Mouse (Mus musculus): ENCODE measurements around the gene Bik. TPM values are rescaled to one million over a fixed set of nuclear protein-coding genes. Genes with fewer than 3 reads are reported as not detected.

Gene Bik
- polyA plus RNA-seq (2012; rRNA removed): 0.28 and 0.31 TPM in 2 replicates

GRCm38 (mm10) chr15:83526424-83527091, at the start of gene Bik:
Gene Bik, plus strand, starts transcription at chr15:83526862.
- no peak for TF ChIP-seq POLR2A (IDR thresholded peaks at IDR 0.05; ENCODE audit: extremely low read depth, insufficient read depth, low read length)
- TF ChIP-seq CTCF (IDR thresholded peaks at IDR 0.05; ENCODE audit: extremely low read depth, insufficient read depth, low read length): no peak
- no peaks in the 10 kb centered on the region for H3K4me1 ChIP-seq (ENCODE audit: control insufficient read depth, insufficient read depth, low read length)

GRCm38 (mm10) chr15:83478096-83478495, 48.6 kb upstream of the Bik start:
- no peak for TF ChIP-seq POLR2A (IDR thresholded peaks at IDR 0.05; ENCODE audit: extremely low read depth, insufficient read depth, low read length)
- Histone ChIP-seq H3K4me1 (ENCODE audit: control insufficient read depth, insufficient read depth, low read length) (no peaks in the 10 kb centered on the region), H3K27ac (ENCODE audit: insufficient read depth, low read length) (no peak overlapping the region), H3K4me3 (ENCODE audit: insufficient read depth, low read length) (no peak overlapping the region)

More at GRCm38 (mm10) chr15:83526424-83527091, at the start of gene Bik:
- peak within 1 kb of the TSS; percentile 34 for H3K4me3 ChIP-seq (ENCODE audit: insufficient read depth, low read length)
- no peak within 1 kb of the TSS for H3K27ac ChIP-seq (ENCODE audit: insufficient read depth, low read length)

- Histone ChIP-seq H3K27ac (ENCODE audit: insufficient read depth, low read length) (no peak overlapping the region), H3K4me3 (ENCODE audit: insufficient read depth, low read length) (no peak overlapping the region), H3K4me1 (ENCODE audit: control insufficient read depth, insufficient read depth, low read length) (no peaks in the 10 kb centered on the region)
- TF ChIP-seq POLR2A (IDR thresholded peaks at IDR 0.05; ENCODE audit: extremely low read depth, insufficient read depth, low read length): no peak
- TF ChIP-seq CTCF (IDR thresholded peaks at IDR 0.05; ENCODE audit: extremely low read depth, insufficient read depth, low read length): no peak
Observed at GRCm38 (mm10) chr15:83479818-83480217, 46.8 kb upstream of the Bik start.

GRCm38 (mm10) chr15:83481236-83481780, 45.4 kb upstream of the Bik start:
- H3K4me3 ChIP-seq (ENCODE audit: insufficient read depth, low read length): no peak overlapping the region
- no peak for TF ChIP-seq CTCF (IDR thresholded peaks at IDR 0.05; ENCODE audit: extremely low read depth, insufficient read depth, low read length)
- TF ChIP-seq POLR2A (IDR thresholded peaks at IDR 0.05; ENCODE audit: extremely low read depth, insufficient read depth, low read length): no peak

GRCm38 (mm10) chr15:83482645-83483224, 43.9 kb upstream of the Bik start:
- TF ChIP-seq POLR2A (IDR thresholded peaks at IDR 0.05; ENCODE audit: extremely low read depth, insufficient read depth, low read length) (no peak), CTCF (IDR thresholded peaks at IDR 0.05; ENCODE audit: extremely low read depth, insufficient read depth, low read length) (no peak)
- Histone ChIP-seq H3K27ac (ENCODE audit: insufficient read depth, low read length) (no peak overlapping the region), H3K4me3 (ENCODE audit: insufficient read depth, low read length) (no peak overlapping the region), H3K4me1 (ENCODE audit: control insufficient read depth, insufficient read depth, low read length) (no peaks in the 10 kb centered on the region)

More at GRCm38 (mm10) chr15:83481236-83481780, 45.4 kb upstream of the Bik start:
- H3K4me1 ChIP-seq (ENCODE audit: control insufficient read depth, insufficient read depth, low read length): no peaks in the 10 kb centered on the region
- H3K27ac ChIP-seq (ENCODE audit: insufficient read depth, low read length): no peak overlapping the region

- TF ChIP-seq POLR2A (IDR thresholded peaks at IDR 0.05; ENCODE audit: extremely low read depth, insufficient read depth, low read length): no peak
- peak; percentile 28; the same call in 1 of the 2 replicates for TF ChIP-seq CTCF (IDR thresholded peaks at IDR 0.05; ENCODE audit: extremely low read depth, insufficient read depth, low read length)
- no peak overlapping the region for H3K27ac ChIP-seq (ENCODE audit: insufficient read depth, low read length)
- H3K4me3 ChIP-seq (ENCODE audit: insufficient read depth, low read length): no peak overlapping the region
- no peaks in the 10 kb centered on the region for H3K4me1 ChIP-seq (ENCODE audit: control insufficient read depth, insufficient read depth, low read length)
Observed at GRCm38 (mm10) chr15:83483482-83483881, 43.2 kb upstream of the Bik start.

- no peaks in the 10 kb centered on the region for H3K4me1 ChIP-seq (ENCODE audit: control insufficient read depth, insufficient read depth, low read length)
- TF ChIP-seq CTCF (IDR thresholded peaks at IDR 0.05; ENCODE audit: extremely low read depth, insufficient read depth, low read length) (no peak), POLR2A (IDR thresholded peaks at IDR 0.05; ENCODE audit: extremely low read depth, insufficient read depth, low read length) (no peak)
- no peak overlapping the region for H3K27ac ChIP-seq (ENCODE audit: insufficient read depth, low read length)
- H3K4me3 ChIP-seq (ENCODE audit: insufficient read depth, low read length): no peak overlapping the region
Observed at GRCm38 (mm10) chr15:83484311-83484710, 42.4 kb upstream of the Bik start.

GRCm38 (mm10) chr15:83487477-83488115, 39.1 kb upstream of the Bik start:
- TF ChIP-seq CTCF (IDR thresholded peaks at IDR 0.05; ENCODE audit: extremely low read depth, insufficient read depth, low read length): no peak
- no peak for TF ChIP-seq POLR2A (IDR thresholded peaks at IDR 0.05; ENCODE audit: extremely low read depth, insufficient read depth, low read length)
- Histone ChIP-seq H3K27ac (ENCODE audit: insufficient read depth, low read length) (no peak overlapping the region), H3K4me3 (ENCODE audit: insufficient read depth, low read length) (no peak overlapping the region), H3K4me1 (ENCODE audit: control insufficient read depth, insufficient read depth, low read length) (no peaks in the 10 kb centered on the region)

GRCm38 (mm10) chr15:83489471-83489870, 37.2 kb upstream of the Bik start:
- no peak for TF ChIP-seq CTCF (IDR thresholded peaks at IDR 0.05; ENCODE audit: extremely low read depth, insufficient read depth, low read length)
- no peak for TF ChIP-seq POLR2A (IDR thresholded peaks at IDR 0.05; ENCODE audit: extremely low read depth, insufficient read depth, low read length)
- no peaks in the 10 kb centered on the region for H3K4me1 ChIP-seq (ENCODE audit: control insufficient read depth, insufficient read depth, low read length)
- no peak overlapping the region for H3K4me3 ChIP-seq (ENCODE audit: insufficient read depth, low read length)
- no peak overlapping the region for H3K27ac ChIP-seq (ENCODE audit: insufficient read depth, low read length)

Measured in cortical plate, adult 2 months (tissue).